Mouse (Mus musculus) G1E (cell line): ENCODE results near the gene 9530003J23Rik.

ENCODE experiments used
- CTCF ChIP-seq: IDR thresholded peaks from 2 replicates; pipeline ENCODE4 v1.5.1; 2012; ENCODE audit warnings: low read depth, low read length, inconsistent platforms, mixed read lengths
- GATA1 ChIP-seq: IDR thresholded peaks from 2 replicates; pipeline ENCODE4 v1.6.1; 2012; ENCODE audit warnings: borderline replicate concordance, low read length, inconsistent platforms, mixed read lengths

DNA sequence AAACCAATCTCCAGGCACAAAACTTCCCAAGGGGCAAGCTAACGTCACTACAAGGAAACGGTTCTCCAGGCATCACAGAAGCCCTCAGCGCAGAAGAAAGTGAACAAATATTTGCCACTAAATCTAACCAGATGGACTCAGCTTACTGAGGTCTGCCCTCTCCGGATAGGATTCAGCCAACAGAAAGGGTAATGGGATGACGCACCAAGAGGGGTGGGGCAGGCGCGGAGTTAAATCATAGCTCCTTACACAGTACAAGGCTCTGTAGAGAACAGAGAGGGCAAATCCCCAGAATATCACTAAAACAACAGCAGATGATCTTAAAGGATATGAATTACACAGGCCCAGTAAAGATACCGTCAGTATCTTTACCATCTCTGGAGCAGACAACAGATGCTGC, 20.2 kb downstream of the 9530003J23Rik start:
- TF ChIP-seq CTCF (no peak), GATA1 (no peak)
